8 mouse cellular contexts compared by ENCODE assay signal in genomic region chr13:31626183-31626801, GRCm38 (mm10). TPM values are rescaled to one million over a fixed set of nuclear protein-coding genes. Genes with fewer than 3 reads are reported as not detected.
DNase-seq lines count a peak whose midpoint lies in the region; ATAC-seq lines count a peak whose summit lies in the region.

No protein-coding gene starts in this region.

- peak; percentile 11 to 42 for DNase-seq in heart, adult 18-20 months
- DNase-seq in heart, postnatal 25 days (ENCODE audit: low spot score): no peak
- peak; percentile 64 for DNase-seq in NIH3T3 (ENCODE audit: low read depth)
- DNase-seq in forebrain, embryonic 14.5 days (ENCODE audit: low spot score): peak; percentile 39
- peak; percentile 74 for DNase-seq in limb, embryonic 11.5 days (ENCODE audit: low spot score)
- peak; percentile 60 for DNase-seq in neural tube, embryonic 11.5 days (ENCODE audit: low spot score)
- DNase-seq in cerebellum, postnatal 36 days: no peak

- WGBS in forebrain, embryonic 14.5 days: under 1% methylated on average over 54 of the region's 60 CpGs
- WGBS in limb, embryonic 11.5 days: under 1% methylated on average over 57 of the region's 60 CpGs
- 1% methylated on average over 54 of the region's 60 CpGs for WGBS in neural tube, embryonic 11.5 days

- peak overlapping the region; percentile 75 for H3K4me2 ChIP-seq in forebrain, embryonic 14.5 days (ENCODE audit: low read length)
- H3K4me2 ChIP-seq in limb, embryonic 11.5 days (ENCODE audit: low read depth, severe bottlenecking): peak overlapping the region; percentile 79
- peak overlapping the region; percentile 60 for H3K4me2 ChIP-seq in neural tube, embryonic 11.5 days (ENCODE audit: low read depth)

- H3K4me3 ChIP-seq in forebrain, embryonic 14.5 days (ENCODE audit: low read depth, low read length): peak overlapping the region; percentile 38
- peak overlapping the region; percentile 28 for H3K4me3 ChIP-seq in limb, embryonic 11.5 days (ENCODE audit: low read depth, low read length)
- peak overlapping the region; percentile 42 for H3K4me3 ChIP-seq in neural tube, embryonic 11.5 days (ENCODE audit: low read depth, low read length)

- H3K27ac ChIP-seq in forebrain, embryonic 14.5 days (ENCODE audit: low read depth, low read length): peak overlapping the region; percentile 48; the same call in 1 of the 2 replicates
- no peak overlapping the region for H3K27ac ChIP-seq in limb, embryonic 11.5 days (replicated peaks; ENCODE audit: low read depth, low read length)
- H3K27ac ChIP-seq in neural tube, embryonic 11.5 days (ENCODE audit: low read depth, low read length): 0 out of 2 replicates have a peak overlapping the region, but pooled peaks have one; percentile 27

- H3K36me3 ChIP-seq in forebrain, embryonic 14.5 days (ENCODE audit: control insufficient read depth, insufficient read depth, low read length): no peaks in the 10 kb centered on the region
- H3K36me3 ChIP-seq in limb, embryonic 11.5 days (ENCODE audit: control insufficient read depth, insufficient read depth, low read length): no peaks in the 10 kb centered on the region
- H3K36me3 ChIP-seq in neural tube, embryonic 11.5 days (ENCODE audit: control insufficient read depth, insufficient read depth, low read length): no peaks in the 10 kb centered on the region

- H3K4me1 ChIP-seq in forebrain, embryonic 14.5 days (ENCODE audit: control insufficient read depth, insufficient read depth, low read length): peaks cover 15% of the 10 kb centered on the region
- H3K4me1 ChIP-seq in limb, embryonic 11.5 days (ENCODE audit: control insufficient read depth, insufficient read depth, low read length): peaks cover 41% of the 10 kb centered on the region
- H3K4me1 ChIP-seq in neural tube, embryonic 11.5 days (ENCODE audit: control insufficient read depth, insufficient read depth, low read length): peaks cover 20% of the 10 kb centered on the region

- peak overlapping the region; percentile 53 for H3K9ac ChIP-seq in forebrain, embryonic 14.5 days (ENCODE audit: low read length)
- peak overlapping the region; percentile 47 for H3K9ac ChIP-seq in limb, embryonic 11.5 days (ENCODE audit: low read length)
- peak overlapping the region; percentile 54 for H3K9ac ChIP-seq in neural tube, embryonic 11.5 days (ENCODE audit: low read length)

- peaks cover 98% of the 10 kb centered on the region for H3K27me3 ChIP-seq in forebrain, embryonic 14.5 days (replicated peaks; ENCODE audit: control insufficient read depth, insufficient read depth, low read length)
- H3K27me3 ChIP-seq in limb, embryonic 11.5 days (ENCODE audit: control insufficient read depth, insufficient read depth, low read length): peaks cover 92% of the 10 kb centered on the region
- peaks cover 100% of the 10 kb centered on the region for H3K27me3 ChIP-seq in neural tube, embryonic 11.5 days (ENCODE audit: control insufficient read depth, insufficient read depth, low read length)

- ATAC-seq in forebrain, embryonic 14.5 days: peak; percentile 24; the same call in 1 of the 2 replicates
- ATAC-seq in limb, embryonic 11.5 days (ENCODE audit: insufficient number of reproducible peaks, low FRiP score, low TSS enrichment, low read depth): no peak
- ATAC-seq in neural tube, embryonic 11.5 days (ENCODE audit: insufficient read depth, low FRiP score, low TSS enrichment): peak; percentile 11; the same call in 1 of the 2 replicates
- ATAC-seq in activated CD4-positive, CD25-positive, alpha-beta regulatory T cell, adult 4 months: no peak

- H3K9me3 ChIP-seq in forebrain, embryonic 14.5 days (replicated peaks; ENCODE audit: control insufficient read depth, low read length): no peaks in the 10 kb centered on the region
- no peaks in the 10 kb centered on the region for H3K9me3 ChIP-seq in limb, embryonic 11.5 days (ENCODE audit: control insufficient read depth, low read length)
- no peaks in the 10 kb centered on the region for H3K9me3 ChIP-seq in neural tube, embryonic 11.5 days (ENCODE audit: control insufficient read depth, low read length)

- intact Hi-C loops in heart, postnatal 25 days (cut with DNase I): no loop called here

RNA-seq across cellular contexts. Expression of gene Foxf2, which starts 0.7 kb away (rescaled TPM):
- total RNA-seq in heart, adult 18-20 months (2021): not detected
- total RNA-seq in heart, postnatal 25 days (2021): under 1 TPM in 1 of 2 experiments, not detected in 1; 0.18 TPM
- 2.2 and 2.4 TPM in 2 replicates for polyA plus RNA-seq in forebrain, embryonic 14.5 days (2014; fragmentation: Nextera tagmentation; extraction: Ambion mirVana)
- polyA plus RNA-seq in limb, embryonic 11.5 days (2014; fragmentation: Nextera tagmentation; extraction: Ambion mirVana): 0.20 and 0.71 TPM in 2 replicates
- 5.2 and 5.5 TPM in 2 replicates for polyA plus RNA-seq in neural tube, embryonic 11.5 days (2014; fragmentation: Nextera tagmentation; extraction: Ambion mirVana)
- polyA plus RNA-seq in activated CD4-positive, CD25-positive, alpha-beta regulatory T cell, adult 4 months (2017; shearing (Covaris generic)): not detected

Comparison
In these comparisons a context has a peak if more than half of its experiments do, and no peak if none do; other contexts are left out.
1. DNase-seq: peak in heart, adult 18-20 months (2 of 2), NIH3T3 (single experiment), forebrain, embryonic 14.5 days (single experiment), limb, embryonic 11.5 days (single experiment) and neural tube, embryonic 11.5 days (single experiment); none in heart, postnatal 25 days (single experiment) and cerebellum, postnatal 36 days (0 of 2).
2. ATAC-seq: peak in forebrain, embryonic 14.5 days (single experiment) and neural tube, embryonic 11.5 days (single experiment); none in limb, embryonic 11.5 days (single experiment) and activated CD4-positive, CD25-positive, alpha-beta regulatory T cell, adult 4 months (single experiment).
3. Peak in every context shown above with its lines, with median percentiles within 50 percentile points of each other: H3K4me2 ChIP-seq, H3K4me3 ChIP-seq and H3K9ac ChIP-seq.